Mouse (Mus musculus) retina, adult 2 months (tissue): ENCODE results near the gene Gm21854.
"Not testable (repeated sequence)": the region's sequence is repeated elsewhere in the genome, so short reads cannot be mapped to it uniquely, and the experiment has no call there.

ENCODE experiments used
- DNase-seq: peaks from one replicate; pipeline ENCODE4 v3.0.0-alpha.2; 2012; ENCODE audit warnings: low read depth, low spot score

The Gm21854 gene

GRCm38 (mm10) chrY:5656686-5657085, at the start of gene Gm21854:
Gene Gm21854 (plus strand): TSS chrY:5656986.
- not testable (repeated sequence) for DNase-seq
